Mouse (Mus musculus): ENCODE data around the gene Rp2.

Rp2 gene

GRCm38 (mm10) chrX:20412221-20412620 lies 47.9 kb downstream of the Rp2 start:
- TF ChIP-seq GATA4 (IDR thresholded peaks at IDR 0.05; ENCODE audit: insufficient replicate concordance, low read length), result no peak

- no peak for TF ChIP-seq GATA4 (IDR thresholded peaks at IDR 0.05; ENCODE audit: insufficient replicate concordance, low read length)
Observed at GRCm38 (mm10) chrX:20414885-20415622, 50.8 kb downstream of the Rp2 start.

- TF ChIP-seq GATA4 (IDR thresholded peaks at IDR 0.05; ENCODE audit: insufficient replicate concordance, low read length), result no peak
Observed at GRCm38 (mm10) chrX:20418461-20418860, 54.2 kb downstream of the Rp2 start.

- no peak for TF ChIP-seq GATA4 (IDR thresholded peaks at IDR 0.05; ENCODE audit: insufficient replicate concordance, low read length)
Observed at GRCm38 (mm10) chrX:20419536-20419935, 55.3 kb downstream of the Rp2 start.

GRCm38 (mm10) chrX:20425140-20425838 lies 61.0 kb downstream of the Rp2 start, which contains the start of gene Jade3:
Jade3 (plus strand) TSS chrX:20425688.
- no peak for TF ChIP-seq GATA4 (IDR thresholded peaks at IDR 0.05; ENCODE audit: insufficient replicate concordance, low read length)

GRCm38 (mm10) chrX:20425839-20426449 lies 61.7 kb downstream of the Rp2 start:
- TF ChIP-seq GATA4 (IDR thresholded peaks at IDR 0.05; ENCODE audit: insufficient replicate concordance, low read length), result no peak

Measured in liver, adult (tissue).